Mouse (Mus musculus) stomach, embryonic 15.5 days (tissue): ENCODE measurements at regions not wholly inside any gene's neighbourhood (a gene's known extent, or its start where the extent isn't known, plus 50 kb on each side); places are given as distances from the start of the nearest gene placed in this dataset.

Source experiments
- ATAC-seq: fragments of 200-750 bp; cut with Nextera tagmentation; 2 replicates; pipeline ENCODE4 v1.8.0; 2017; ENCODE audit warnings: low read depth, moderate number of reproducible peaks, moderate TSS enrichment; ENCODE audit not compliant: insufficient read depth, low FRiP score
- H3K27ac ChIP-seq: fragments of 300-500 bp; sonication (generic); 2 replicates; pipeline ENCODE4 v1.5.1; 2015; ENCODE audit warnings: mild to moderate bottlenecking, inconsistent platforms
- H3K27me3 ChIP-seq: fragments of 300-500 bp; sonication (generic); replicated peaks from 2 replicates; pipeline ENCODE4 v1.6.1; 2015; ENCODE audit warnings: inconsistent platforms
- H3K36me3 ChIP-seq: fragments of 300-500 bp; sonication (generic); 2 replicates; pipeline ENCODE4 v1.6.1; 2015; ENCODE audit warnings: inconsistent platforms
- H3K4me1 ChIP-seq: fragments of 300-500 bp; sonication (generic); 2 replicates; pipeline ENCODE4 v1.6.1; 2015; ENCODE audit warnings: inconsistent platforms
- H3K4me2 ChIP-seq: fragments of 300-500 bp; sonication (generic); 2 replicates; pipeline ENCODE4 v1.6.1; 2015; ENCODE audit warnings: mild to moderate bottlenecking, inconsistent platforms
- H3K4me3 ChIP-seq: fragments of 300-500 bp; sonication (generic); replicated peaks from 2 replicates; pipeline ENCODE4 v1.5.1; 2015; ENCODE audit warnings: inconsistent platforms
- H3K9ac ChIP-seq: fragments of 300-500 bp; sonication (generic); 2 replicates; pipeline ENCODE4 v1.6.1; 2015; ENCODE audit warnings: inconsistent platforms
- H3K9me3 ChIP-seq: fragments of 300-500 bp; sonication (generic); 2 replicates; pipeline ENCODE4 v1.6.1; 2016; ENCODE audit warnings: inconsistent platforms
- WGBS: fragments of 180-500 bp; shearing (Covaris S2); methylation state at CpG from one replicate; pipeline ENCODE4 v1.1.7; 2015; 5-methylcytosine and 5-hydroxymethylcytosine counted together

- Histone ChIP-seq H3K9me3 (no peaks in the 10 kb centered on the region), H3K4me3 (no peak overlapping the region), H3K4me1 (no peaks in the 10 kb centered on the region), H3K27ac (no peak overlapping the region), H3K9ac (no peak overlapping the region), H3K36me3 (no peaks in the 10 kb centered on the region), H3K4me2 (no peak overlapping the region), H3K27me3 (no peaks in the 10 kb centered on the region)
- 69% methylated on average over 6 of the region's 6 CpGs for WGBS
- ATAC-seq: no peak
These were observed 424.1 kb upstream of the Vwc2 start for GRCm38 (mm10) chr11:10689917-10690316.

GRCm38 (mm10) chr11:10724991-10725390, 389.0 kb upstream of the Vwc2 start:
- Histone ChIP-seq H3K4me2 (no peak overlapping the region), H3K36me3 (no peaks in the 10 kb centered on the region), H3K4me1 (no peaks in the 10 kb centered on the region), H3K9me3 (no peaks in the 10 kb centered on the region), H3K27ac (no peak overlapping the region), H3K4me3 (no peak overlapping the region), H3K27me3 (no peaks in the 10 kb centered on the region), H3K9ac (no peak overlapping the region)
- WGBS: 86% methylated on average over 1 of the region's 1 CpGs
- no peak for ATAC-seq

DNA sequence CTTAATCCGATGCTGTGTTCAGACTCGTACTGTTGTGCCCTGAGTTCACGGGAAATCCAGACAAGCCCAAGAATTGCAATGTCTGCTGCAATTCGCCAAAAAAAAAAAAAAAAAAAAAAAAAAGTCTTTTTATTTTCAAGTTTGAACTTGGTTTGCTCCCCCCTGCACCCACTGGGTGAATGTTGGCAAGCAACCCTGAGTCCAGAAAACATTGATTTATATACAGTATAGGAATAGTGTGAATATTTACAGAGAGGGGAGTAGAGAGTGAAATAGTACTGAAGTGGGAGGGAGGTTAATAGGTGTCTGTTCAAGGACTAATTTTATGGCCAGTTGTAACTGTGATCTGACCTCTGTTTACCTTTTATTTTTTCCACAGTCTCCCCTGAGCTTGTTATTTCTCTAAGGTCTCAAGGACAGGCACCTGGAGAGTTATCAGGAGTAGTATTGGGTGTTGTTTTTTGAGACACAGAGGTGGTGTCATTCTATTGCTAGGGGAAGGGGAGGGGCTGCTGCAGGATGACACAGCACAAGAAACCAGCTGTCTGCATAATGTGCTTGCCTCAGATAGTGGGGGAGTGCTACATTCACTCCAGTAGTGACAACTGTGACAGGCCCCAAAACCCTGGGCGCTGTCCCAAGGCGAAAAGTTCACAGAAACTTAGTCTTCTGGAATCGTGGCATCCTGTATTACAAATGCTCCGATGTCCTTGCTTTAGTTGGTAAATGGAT, 385.0 kb upstream of the Vwc2 start:
- peak; percentile 79; the same call in 1 of the 2 replicates for ATAC-seq
- Histone ChIP-seq H3K36me3 (no peaks in the 10 kb centered on the region), H3K27ac (no peak overlapping the region), H3K4me1 (no peaks in the 10 kb centered on the region), H3K9me3 (no peaks in the 10 kb centered on the region), H3K9ac (no peak overlapping the region), H3K27me3 (no peaks in the 10 kb centered on the region), H3K4me3 (no peak overlapping the region), H3K4me2 (no peak overlapping the region)
- 78% methylated on average over 8 of the region's 8 CpGs for WGBS
